Mouse (Mus musculus) lung, adult 2 months (tissue): ENCODE data around the gene Fbln1.

Source experiments
- CTCF ChIP-seq: fragments of 200-500 bp; IDR thresholded peaks from 2 replicates; pipeline ENCODE4 v1.5.1; 2011; ENCODE audit warnings: mild to moderate bottlenecking, low read length, control low read depth; ENCODE audit not compliant: insufficient read depth
- POLR2A ChIP-seq: fragments of 200-500 bp; IDR thresholded peaks from 2 replicates; pipeline ENCODE4 v1.6.1; 2011; ENCODE audit warnings: low read depth, mild to moderate bottlenecking, control low read depth, low read length, borderline replicate concordance; ENCODE audit errors: extremely low read depth

DNA sequence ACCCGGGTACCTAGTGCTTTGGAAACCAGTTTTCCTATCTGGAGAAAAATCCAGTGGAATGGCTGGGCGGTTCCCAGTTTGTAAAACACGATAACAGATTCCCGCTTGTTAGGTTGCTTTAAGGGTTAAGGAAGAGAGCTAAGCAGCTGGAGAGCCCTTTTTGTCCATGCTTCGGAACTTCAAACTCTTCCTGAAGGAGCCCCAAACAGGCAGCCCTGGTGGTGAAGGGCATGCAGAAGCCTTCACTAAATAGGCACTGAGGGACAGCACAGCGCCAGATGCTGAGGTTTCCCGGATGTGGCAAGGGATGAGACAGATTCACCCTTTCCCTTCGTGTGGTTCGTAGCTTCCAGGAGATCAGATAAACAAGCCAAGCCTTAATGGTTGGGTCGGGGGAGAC lies 2.6 kb downstream of the Fbln1 start:
- TF ChIP-seq CTCF (no peak), POLR2A (no peak)
